Mouse (Mus musculus) G1E (cell line): ENCODE results near the gene Dock8. TPM values are rescaled to one million over a fixed set of nuclear protein-coding genes. Genes with fewer than 3 reads are reported as not detected.

Source experiments
- ATAC-seq: 2 replicates; pipeline ENCODE4 v1.8.0; 2016; ENCODE audit warnings: mild to moderate bottlenecking; ENCODE audit not compliant: insufficient number of reproducible peaks, poor library complexity, low FRiP score, severe bottlenecking; ENCODE audit errors: extremely low read depth
- DNase-seq: peaks from one replicate; pipeline ENCODE4 v3.0.0; 2012; ENCODE audit warnings: low spot score
- H3K27me3 ChIP-seq: 2 replicates; pipeline ENCODE4 v1.6.1; 2012; ENCODE audit warnings: mild to moderate bottlenecking, low read length, inconsistent platforms; ENCODE audit not compliant: insufficient read depth
- H3K36me3 ChIP-seq: replicated peaks from 2 replicates; pipeline ENCODE3; 2012; ENCODE audit warnings: mild to moderate bottlenecking, inconsistent platforms
- H3K4me1 ChIP-seq: 2 replicates; pipeline ENCODE4 v1.6.1; 2012; ENCODE audit warnings: low read depth, low read length, inconsistent platforms, mixed read lengths; ENCODE audit not compliant: insufficient read depth
- H3K4me3 ChIP-seq: 2 replicates; pipeline ENCODE4 v1.5.1; 2012; ENCODE audit warnings: low read depth, mild to moderate bottlenecking, inconsistent platforms, low read length, moderate library complexity, mixed read lengths
- H3K9me3 ChIP-seq: replicated peaks from 2 replicates; pipeline ENCODE4 v1.6.1; 2012; ENCODE audit warnings: inconsistent platforms
- CTCF ChIP-seq: IDR thresholded peaks from 2 replicates; pipeline ENCODE4 v1.5.1; 2012; ENCODE audit warnings: low read depth, low read length, inconsistent platforms, mixed read lengths
- GATA1 ChIP-seq: IDR thresholded peaks from 2 replicates; pipeline ENCODE4 v1.6.1; 2012; ENCODE audit warnings: borderline replicate concordance, low read length, inconsistent platforms, mixed read lengths
- GATA2 ChIP-seq: IDR thresholded peaks from 2 replicates; pipeline ENCODE4 v1.6.1; 2012; ENCODE audit warnings: low read depth, low read length, inconsistent platforms, borderline replicate concordance
- POLR2AphosphoS5 ChIP-seq: IDR thresholded peaks from 2 replicates; pipeline ENCODE4 v1.6.1; 2012; ENCODE audit warnings: low read depth, low read length, inconsistent platforms; ENCODE audit not compliant: insufficient replicate concordance
- TAL1 ChIP-seq: conservative IDR thresholded peaks from 2 replicates; pipeline ENCODE4 v1.6.1; 2012; ENCODE audit warnings: low read depth, low read length, inconsistent platforms, mixed read lengths
- polyA plus RNA-seq: library from polyadenylated mRNA; stranded (reverse); fragments of >175 nt; gene quantifications from 2 replicates; pipeline ENCODE4 v1.2.3, GENCODE M21; 2012
- total RNA-seq, 2 experiments: library from RNA; stranded (forward) in 1 of 2; stranded (reverse) in 1 of 2; fragments of 200-1000 nt in 1 of 2; fragments of >200 nt in 1 of 2; fragmentation: Nextera tagmentation in 1 of 2; gene quantifications; 2 replicates each; pipeline ENCODE4 v1.2.3; 2014 to 2017

The Dock8 gene
- total and polyA plus RNA-seq, 3 experiments = 0.01 to 0.16 TPM; not detected in 1

- ATAC-seq (no peak), DNase-seq (no peak)
- Histone ChIP-seq H3K27me3 (no peaks in the 10 kb centered on the region), H3K36me3 (no peaks in the 10 kb centered on the region), H3K9me3 (peaks cover 60% of the 10 kb centered on the region), H3K4me3 (no peak overlapping the region), H3K4me1 (no peaks in the 10 kb centered on the region)
- TF ChIP-seq CTCF = no peak
- no peak for TF ChIP-seq GATA2
- TF ChIP-seq GATA1 = no peak
- TF ChIP-seq POLR2AphosphoS5 = no peak
- no peak for TF ChIP-seq TAL1
These were observed 167.1 kb downstream of the Dock8 start for GRCm38 (mm10) chr19:25166412-25166811.

GRCm38 (mm10) chr19:25171395-25171794 lies 172.1 kb downstream of the Dock8 start:
- ATAC-seq (no peak), DNase-seq (no peak)
- TF ChIP-seq GATA2 = no peak
- no peak for TF ChIP-seq CTCF
- TF ChIP-seq GATA1 = no peak
- TF ChIP-seq TAL1 = no peak
- no peak for TF ChIP-seq POLR2AphosphoS5
- Histone ChIP-seq H3K36me3 (no peaks in the 10 kb centered on the region), H3K4me3 (no peak overlapping the region), H3K9me3 (peaks cover 49% of the 10 kb centered on the region), H3K27me3 (no peaks in the 10 kb centered on the region), H3K4me1 (no peaks in the 10 kb centered on the region)

DNA sequence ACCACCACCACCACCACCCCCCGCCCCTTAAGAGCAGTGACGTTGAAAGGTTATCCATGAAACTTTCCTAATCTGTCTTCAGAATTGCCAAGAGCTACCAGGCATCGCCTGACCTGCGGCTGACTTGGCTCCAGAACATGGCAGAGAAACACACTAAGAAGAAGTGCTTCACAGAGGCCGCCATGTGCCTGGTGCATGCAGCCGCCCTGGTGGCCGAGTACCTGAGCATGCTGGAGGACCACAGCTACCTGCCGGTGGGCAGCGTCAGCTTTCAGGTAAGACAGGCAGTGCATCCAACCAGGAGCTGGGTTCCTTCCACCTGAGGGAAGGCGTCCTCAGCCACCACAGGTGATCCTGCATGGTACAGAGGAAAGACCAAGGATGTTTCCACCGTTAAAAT lies 177.4 kb downstream of the Dock8 start:
- Histone ChIP-seq H3K4me1 (no peaks in the 10 kb centered on the region), H3K4me3 (no peak overlapping the region), H3K27me3 (no peaks in the 10 kb centered on the region), H3K9me3 (peaks cover 48% of the 10 kb centered on the region), H3K36me3 (no peaks in the 10 kb centered on the region)
- DNase-seq = no peak
- no peak for ATAC-seq
- no peak for TF ChIP-seq GATA2
- TF ChIP-seq TAL1 = no peak
- no peak for TF ChIP-seq POLR2AphosphoS5
- no peak for TF ChIP-seq GATA1
- TF ChIP-seq CTCF = no peak

- H3K36me3 ChIP-seq = no peaks in the 10 kb centered on the region
- no peak for DNase-seq
These were observed 180.7 kb downstream of the Dock8 start for GRCm38 (mm10) chr19:25180024-25180423.

GRCm38 (mm10) chr19:25180547-25180946 lies 181.2 kb downstream of the Dock8 start:
- TF ChIP-seq GATA2 (no peak), GATA1 (no peak), CTCF (no peak), POLR2AphosphoS5 (no peak), TAL1 (no peak)
- no peak for DNase-seq
- H3K4me3 ChIP-seq = no peak overlapping the region
- no peak for ATAC-seq
- H3K9me3 ChIP-seq = peaks cover 49% of the 10 kb centered on the region
- no peaks in the 10 kb centered on the region for H3K4me1 ChIP-seq
- H3K36me3 ChIP-seq = no peaks in the 10 kb centered on the region
- H3K27me3 ChIP-seq = no peaks in the 10 kb centered on the region

More at GRCm38 (mm10) chr19:25180024-25180423, 180.7 kb downstream of the Dock8 start:
- H3K27me3 ChIP-seq = no peaks in the 10 kb centered on the region
- TF ChIP-seq POLR2AphosphoS5 (no peak), TAL1 (no peak), CTCF (no peak), GATA1 (no peak)
- no peak overlapping the region for H3K4me3 ChIP-seq
- ATAC-seq = no peak
- peaks cover 51% of the 10 kb centered on the region for H3K9me3 ChIP-seq
- H3K4me1 ChIP-seq = no peaks in the 10 kb centered on the region

DNA sequence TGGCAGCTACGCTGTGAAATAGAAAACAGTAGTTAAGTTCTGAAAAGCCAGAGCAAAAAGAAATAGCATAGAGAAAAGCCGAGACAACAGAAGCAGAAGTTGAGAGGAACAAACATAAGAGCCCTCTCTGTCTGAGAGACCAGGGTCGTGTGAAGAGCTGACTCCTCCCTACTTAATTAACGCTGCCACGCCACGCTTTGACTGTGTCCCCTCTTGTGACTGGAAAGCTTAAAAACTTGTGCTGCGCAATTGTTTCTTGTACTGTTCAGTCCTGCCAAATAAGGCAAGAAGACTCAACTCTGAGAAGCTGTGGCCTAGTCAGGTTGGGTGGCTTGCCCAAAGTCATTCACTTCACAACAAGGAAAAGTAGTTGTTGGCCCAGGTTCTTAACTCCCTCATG lies 184.7 kb downstream of the Dock8 start:
- DNase-seq = no peak
- H3K4me3 ChIP-seq = no peak overlapping the region
- H3K36me3 ChIP-seq = no peaks in the 10 kb centered on the region
- TF ChIP-seq CTCF = no peak
- no peak for TF ChIP-seq TAL1
- TF ChIP-seq POLR2AphosphoS5 = no peak
- no peak for TF ChIP-seq GATA1
- H3K27me3 ChIP-seq = no peaks in the 10 kb centered on the region
- H3K4me1 ChIP-seq = no peaks in the 10 kb centered on the region
- peaks cover 73% of the 10 kb centered on the region for H3K9me3 ChIP-seq
- no peak for ATAC-seq

DNA sequence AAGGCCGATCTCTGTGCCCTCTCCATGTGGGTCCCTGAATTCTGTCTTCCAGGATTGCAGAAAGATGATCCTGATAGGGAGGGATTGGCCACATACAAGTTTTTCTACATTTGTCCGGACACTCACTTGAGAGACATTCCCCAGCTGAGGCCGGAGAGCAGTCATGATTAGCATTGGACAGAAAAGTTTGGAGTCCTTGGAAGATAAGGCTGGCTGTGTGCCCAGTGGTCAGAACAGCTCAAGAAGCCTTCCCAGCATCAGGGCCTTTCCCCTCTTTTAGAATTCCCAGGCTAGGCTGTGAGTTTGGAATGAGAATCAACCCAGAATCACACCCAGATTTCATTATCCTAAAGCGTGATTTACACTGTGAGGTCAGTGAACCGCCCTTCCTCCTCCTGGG lies 187.0 kb downstream of the Dock8 start:
- no peak for TF ChIP-seq CTCF
- no peak for TF ChIP-seq GATA1
- TF ChIP-seq GATA2 = no peak
- no peak for TF ChIP-seq TAL1
- no peak for TF ChIP-seq POLR2AphosphoS5
- H3K9me3 ChIP-seq = peaks cover 73% of the 10 kb centered on the region
- H3K27me3 ChIP-seq = no peaks in the 10 kb centered on the region
- H3K4me1 ChIP-seq = no peaks in the 10 kb centered on the region
- ATAC-seq (no peak), DNase-seq (no peak)
- no peak overlapping the region for H3K4me3 ChIP-seq
- H3K36me3 ChIP-seq = no peaks in the 10 kb centered on the region
